Mouse (Mus musculus) brain, adult 2 months (tissue): Measurements from ENCODE around the gene Gm49601.
A peak's percentile ranks its signal among the peaks of the same experiment; 100 is the strongest.

ENCODE experiments used
- DNase-seq: peaks from one replicate; pipeline ENCODE4 v3.0.0; 2011; ENCODE audit warnings: low read depth, low spot score

Gene Gm49601

DNA sequence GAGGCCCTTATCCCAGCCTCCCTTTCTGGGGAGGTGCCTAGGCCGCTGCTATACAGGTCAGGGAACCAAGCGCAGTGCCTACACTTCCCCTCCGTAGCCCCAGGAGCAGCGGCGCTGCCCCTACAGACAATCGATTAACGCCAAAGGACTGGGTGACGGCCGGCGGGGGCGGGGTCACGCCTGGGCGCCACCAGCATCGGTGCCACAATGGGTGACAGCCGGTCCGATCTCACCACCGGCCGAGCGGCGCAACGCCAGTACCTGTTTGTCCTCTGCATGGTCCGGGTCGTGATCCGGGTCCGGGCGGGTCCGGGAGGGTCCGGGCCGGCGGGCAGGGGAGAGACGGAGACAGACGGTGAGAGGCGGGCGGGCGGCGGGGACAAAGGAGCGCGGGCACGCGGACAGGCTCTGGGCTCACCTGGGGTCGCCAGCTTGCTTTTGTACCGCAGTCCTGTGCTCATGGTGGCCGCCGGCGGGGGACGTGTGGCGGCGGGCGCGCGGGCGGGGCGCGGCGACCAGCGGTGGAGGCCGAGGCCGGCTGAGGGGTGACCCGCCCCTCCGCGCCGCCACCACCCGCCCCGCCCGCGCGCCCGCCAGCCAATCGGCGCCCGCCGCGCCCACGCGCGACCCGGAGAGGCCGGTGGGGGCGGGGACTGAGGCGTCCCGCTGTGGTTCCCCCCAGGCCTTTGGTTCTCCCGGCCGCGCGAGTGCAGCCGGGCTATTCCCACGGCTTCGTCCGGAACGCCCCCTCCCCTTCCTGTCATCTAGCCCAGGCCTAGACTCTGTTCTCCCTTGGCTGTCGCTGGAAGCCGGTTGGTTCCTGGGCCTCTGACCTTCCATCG is 3.4 kb upstream of the Gm49601 start, which contains the start of gene Sept5:
Sept5 (minus strand) TSS at position 565 of the 842 bp plus-strand sequence.
- peak; percentile 77 for DNase-seq

DNA sequence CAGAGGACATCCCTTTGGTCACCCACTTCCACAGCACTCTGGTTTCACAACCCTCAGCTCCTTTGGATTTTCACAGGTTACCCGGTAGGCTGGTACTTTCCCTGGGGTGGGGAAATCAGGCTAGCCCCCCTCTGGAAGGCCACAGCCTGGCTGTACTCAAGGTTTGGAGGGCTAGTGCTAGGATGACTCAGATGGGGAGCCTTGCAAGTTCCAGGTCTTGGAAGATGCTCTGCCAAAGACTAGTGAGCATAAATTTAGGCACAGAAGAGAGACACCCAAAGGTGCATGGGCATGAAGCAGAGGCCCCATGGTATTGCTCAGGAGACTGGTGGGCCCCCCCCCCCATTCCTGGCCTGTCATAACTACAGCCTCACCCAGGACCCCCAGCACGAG is 2.7 kb upstream of the Gm49601 start:
- peak; percentile 57 for DNase-seq

DNA sequence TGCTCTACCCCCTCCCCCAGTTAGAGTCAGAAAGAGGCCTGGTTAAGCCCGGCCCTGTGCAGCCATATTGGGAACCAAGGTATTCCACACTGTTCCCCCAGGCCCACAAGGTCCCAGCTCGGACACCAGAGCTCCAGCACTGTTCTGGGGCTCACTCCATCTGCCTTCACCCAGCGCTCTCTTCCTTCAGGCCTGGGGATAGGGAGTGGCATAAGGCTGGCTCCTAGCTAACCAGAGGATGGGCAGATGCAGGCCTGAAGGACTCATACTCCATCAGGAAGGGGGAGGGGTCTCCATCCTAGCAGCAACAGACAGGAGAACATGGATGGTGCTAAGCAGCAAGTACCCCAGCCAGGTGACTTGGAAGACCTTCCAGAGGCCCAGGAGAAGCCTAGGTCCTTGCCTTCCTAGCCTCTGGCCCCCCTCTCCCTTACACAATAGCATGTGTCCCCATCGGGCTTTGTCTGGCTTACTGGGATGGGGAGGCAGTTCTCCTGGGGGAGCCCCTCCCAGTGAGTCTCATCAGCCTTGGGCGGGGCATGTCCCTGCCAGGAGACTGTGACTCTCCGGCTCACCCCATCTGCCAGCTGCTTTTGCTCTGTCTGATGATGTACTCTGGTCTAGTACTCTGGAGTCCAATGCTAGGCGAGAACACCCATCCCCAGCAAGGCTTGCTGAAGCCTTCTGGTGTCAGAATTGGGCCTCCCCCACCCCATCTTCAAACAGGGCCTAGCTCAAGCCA is 2.1 kb upstream of the Gm49601 start:
- DNase-seq: peak; percentile 76

DNA sequence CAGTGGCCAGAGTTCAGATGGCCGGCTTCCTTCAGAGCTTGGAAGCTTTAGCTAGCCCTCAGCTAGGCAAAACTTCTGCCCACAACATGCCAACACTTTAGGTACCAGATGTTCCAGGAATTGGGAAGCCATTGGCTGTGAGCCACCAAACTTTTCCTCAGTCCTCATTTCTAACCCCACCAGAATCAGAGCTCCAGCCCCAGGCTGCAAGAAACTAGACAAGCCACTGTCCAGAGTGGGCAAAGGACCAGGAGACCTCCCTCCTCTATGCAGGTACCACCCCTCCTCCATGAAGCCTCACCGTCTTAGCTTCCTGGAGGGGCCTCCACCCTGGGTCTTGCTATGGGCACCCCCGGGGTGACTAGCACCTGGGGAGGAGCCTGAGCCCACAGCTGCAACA is 936 bp upstream of the Gm49601 start:
- DNase-seq: no peak

DNA sequence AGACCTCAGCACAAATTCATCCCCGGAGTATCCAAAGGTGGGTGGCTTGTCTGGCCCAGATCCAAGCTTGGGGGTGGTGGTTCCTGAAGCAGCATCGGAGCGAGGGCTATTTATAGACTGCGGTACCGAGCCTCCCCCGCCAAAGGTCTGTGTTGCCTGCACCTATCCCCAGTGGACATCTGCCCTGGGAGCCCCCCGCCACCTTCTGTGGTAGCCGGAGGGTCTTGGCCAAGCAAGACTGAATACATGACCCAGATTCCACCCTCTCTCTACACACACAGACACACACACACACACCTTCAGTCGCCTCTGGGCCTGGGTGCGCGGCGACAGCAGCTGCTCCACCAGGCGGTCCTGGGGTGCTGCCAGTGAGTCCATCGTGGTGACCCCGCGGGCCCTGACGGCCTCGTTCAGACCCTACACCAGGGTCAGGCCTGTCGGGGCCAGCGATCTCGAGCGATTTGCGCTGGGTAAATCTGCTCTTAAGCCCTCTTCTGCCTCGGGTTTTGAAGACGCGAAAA is 376 bp downstream of the Gm49601 start:
- peak; percentile 84 for DNase-seq

DNA sequence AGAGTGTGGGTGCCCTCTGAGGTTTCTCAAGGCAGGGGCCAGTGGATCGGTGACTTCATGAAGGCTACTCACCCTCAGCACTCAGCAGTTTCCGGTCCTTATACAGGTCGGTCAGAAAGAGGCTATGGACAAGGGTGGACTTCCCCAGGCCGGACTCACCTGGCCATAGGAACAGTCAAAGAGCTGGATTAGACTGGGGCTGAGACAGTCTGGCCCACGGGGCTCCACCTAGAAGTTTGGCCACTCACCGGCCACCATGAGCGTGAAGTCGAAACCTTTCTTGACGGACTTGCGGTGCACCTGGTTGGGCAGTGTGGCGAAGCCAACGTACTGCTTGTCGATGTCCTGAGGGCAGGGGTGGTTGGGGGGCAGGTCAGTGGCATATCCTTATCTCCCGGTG is 1.1 kb downstream of the Gm49601 start:
- DNase-seq: no peak

DNA sequence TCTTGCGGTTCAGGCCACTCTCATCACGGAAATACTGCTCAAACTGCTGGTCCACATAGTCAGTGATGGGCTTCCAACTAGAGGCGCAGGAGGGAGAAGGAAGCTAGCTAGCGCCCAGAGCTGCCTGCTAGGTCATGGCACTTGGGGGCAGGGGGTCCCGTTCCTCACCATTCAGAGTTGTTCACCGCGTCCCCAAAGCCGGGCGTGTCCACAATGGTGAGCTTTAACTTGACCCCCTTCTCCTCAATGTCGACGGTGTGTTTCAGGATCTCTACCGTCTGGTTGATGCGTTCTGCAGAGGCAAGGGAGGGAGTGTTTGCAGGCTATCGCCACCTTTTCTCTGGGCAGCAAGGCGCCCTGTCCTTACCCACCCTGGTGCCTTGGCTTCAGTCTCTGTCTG is 1.6 kb downstream of the Gm49601 start:
- no peak for DNase-seq

DNA sequence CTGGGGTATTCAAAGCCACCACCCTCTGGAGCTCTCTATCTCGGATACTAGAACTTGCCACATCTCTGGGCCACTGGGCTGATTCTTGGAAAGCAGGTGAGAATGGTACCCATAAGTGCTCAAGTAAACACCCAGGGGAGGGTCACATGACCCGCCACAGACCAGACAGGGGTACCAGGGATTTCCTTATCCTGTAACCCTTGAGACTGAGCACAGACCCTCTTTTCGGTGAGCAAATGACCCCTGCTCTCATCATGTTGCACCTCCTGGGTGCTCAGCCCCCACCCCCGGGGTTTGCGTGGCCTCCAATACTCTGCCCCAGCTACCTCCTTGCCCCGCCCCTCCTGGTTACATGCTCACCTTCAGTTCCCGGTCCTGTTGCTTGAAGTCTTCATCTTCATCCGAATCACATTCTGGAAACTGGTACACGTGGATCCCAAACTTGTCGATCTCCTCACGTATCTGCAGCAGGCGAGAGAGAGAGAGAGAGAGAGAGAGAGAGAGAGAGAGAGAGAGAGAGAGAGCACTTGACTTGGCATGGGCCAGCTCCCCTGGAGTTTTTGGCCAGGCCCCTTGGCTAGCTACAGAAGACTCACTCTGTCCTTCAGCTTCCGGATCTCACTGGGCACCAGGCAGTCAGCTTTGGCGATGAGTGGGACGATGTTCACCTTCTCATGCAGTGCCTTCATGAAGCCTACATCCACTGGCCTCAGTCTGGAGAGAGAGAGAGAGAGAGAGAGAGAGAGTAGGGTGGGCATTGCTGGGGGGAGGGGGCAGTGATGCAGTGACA is 2.3 kb downstream of the Gm49601 start:
- DNase-seq: peak; percentile 54

DNA sequence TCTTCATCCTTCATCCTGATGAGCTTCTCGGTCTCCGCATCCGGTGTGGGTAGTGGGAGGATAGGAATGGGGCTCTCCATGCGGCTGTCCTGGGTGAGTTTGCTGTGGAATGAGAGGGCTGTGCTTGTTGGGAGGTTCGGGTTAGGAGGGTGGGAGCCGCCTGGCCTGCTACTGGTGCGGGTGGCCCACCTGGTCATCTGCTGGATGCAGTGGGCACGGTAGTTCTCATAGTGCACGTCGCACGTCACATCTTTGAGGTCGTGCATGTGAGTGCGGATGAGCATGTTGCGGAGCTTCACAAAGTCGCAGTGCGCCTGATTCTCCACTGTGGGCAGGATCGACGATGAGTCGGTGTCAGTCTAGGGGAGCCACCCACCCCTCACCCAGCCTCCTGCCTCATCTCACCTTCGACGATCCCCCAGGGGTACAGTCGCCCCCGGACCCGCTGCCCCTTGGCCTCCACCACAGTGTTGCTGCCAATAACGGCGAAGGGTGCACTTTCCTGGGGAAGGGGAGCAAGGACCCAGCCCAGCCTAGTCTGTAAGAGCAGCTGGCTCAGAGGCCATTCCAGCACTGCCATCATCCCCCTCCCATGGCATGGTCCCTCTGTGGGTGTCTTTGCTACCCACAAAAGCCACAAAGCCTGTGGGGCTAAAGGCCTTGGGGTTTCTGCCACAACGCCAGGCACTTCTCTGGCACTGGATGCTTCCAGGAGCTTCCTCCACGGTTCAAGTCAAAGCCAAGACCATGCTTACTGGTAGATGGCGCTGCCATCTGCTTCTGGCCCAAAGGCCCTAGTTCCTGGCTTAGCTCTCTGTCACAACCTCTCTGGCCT is 3.1 kb downstream of the Gm49601 start:
- DNase-seq: peak; percentile 62

DNA sequence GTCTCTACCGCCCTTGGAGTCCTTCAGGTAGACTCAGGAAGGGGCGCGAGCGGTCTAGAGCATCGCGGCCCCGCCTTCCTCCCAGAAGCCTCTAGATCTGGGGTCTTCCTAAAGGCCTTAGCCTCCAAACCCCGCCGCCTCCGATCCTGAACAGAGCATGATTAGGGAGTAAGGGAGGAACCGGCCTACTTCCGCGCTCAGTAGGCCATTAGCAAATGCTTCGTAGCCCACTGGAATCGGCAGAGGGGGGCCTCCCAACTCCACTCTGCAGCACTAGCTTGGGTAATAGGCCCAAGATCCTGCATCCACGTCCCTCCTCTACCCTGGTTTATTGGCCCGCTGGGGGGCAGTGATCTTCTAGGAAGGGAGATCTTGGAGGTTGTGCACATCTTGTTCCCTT is 4.2 kb downstream of the Gm49601 start, which contains the start of gene Gp1bb:
Gp1bb (minus strand) TSS at position 385 of the 400 bp plus-strand sequence.
- no peak for DNase-seq

DNA sequence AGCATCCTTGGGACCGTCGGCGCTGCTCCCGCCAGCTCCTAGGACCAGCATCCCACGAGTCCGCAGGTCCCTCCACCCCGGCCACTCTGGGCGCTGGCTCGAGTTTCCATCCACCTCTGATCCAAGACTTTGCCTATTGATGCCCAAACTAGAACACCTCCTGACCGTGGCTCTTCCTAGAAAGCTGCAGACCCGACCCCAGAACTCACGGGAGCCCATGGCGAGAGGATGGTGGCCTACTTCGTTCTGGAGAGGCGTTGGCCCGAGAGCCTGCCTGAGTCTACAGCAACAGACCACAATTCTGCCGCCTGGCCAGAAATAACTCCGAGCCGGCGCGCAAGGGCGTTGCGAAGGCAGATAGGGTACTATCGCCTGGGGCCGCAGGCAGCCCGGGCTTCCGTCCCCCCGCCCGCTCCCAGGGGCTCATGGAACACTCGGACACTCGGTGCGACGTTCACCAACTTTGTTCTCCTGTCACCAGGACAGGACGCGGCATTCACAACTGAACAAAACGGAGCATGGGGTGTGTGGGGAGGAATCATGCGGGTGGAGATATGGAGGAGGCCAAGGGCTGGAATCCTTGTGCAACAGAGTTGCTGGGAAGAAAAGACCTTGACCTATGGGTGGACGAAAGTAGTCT is 4.7 kb downstream of the Gm49601 start:
- peak; percentile 46 for DNase-seq

DNA sequence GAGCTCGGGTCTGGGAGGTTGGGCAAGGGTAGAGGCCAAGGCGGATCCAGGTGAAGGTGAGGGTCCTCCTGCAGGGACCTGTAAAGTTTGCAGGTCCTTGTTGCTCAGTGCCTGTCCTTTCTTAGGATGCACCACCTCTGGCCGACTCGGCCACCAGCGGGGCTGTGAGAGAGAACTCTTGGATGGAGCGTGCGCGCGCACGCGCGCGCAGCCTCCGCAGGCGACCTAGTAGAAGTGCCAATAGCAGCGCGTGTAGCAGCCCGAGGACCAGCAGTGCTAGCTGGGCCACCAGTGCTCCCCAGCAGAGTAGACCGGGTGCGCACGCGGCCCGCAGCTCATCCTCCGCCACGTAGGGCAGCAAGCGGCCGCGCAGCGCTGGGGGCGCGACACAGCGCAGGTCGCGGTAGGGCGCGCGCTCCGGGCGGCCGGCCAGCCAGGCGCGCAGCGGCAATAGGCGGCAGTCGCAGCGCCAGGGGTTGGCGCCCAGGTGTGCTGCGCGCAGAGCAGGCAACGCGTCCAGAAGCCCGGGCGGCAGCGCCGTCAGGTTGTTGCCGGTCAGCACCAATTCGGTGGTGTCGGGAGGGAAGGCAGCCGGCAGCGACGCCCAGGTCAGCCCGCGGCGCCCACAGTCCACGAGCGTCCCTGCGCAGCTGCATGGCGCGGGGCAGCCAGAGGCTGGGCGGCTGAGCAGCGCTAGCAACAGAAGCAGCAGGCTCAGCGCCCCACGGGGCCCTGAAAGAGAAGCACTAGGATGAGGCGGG is 5.4 kb downstream of the Gm49601 start:
- DNase-seq: peak; percentile 84

DNA sequence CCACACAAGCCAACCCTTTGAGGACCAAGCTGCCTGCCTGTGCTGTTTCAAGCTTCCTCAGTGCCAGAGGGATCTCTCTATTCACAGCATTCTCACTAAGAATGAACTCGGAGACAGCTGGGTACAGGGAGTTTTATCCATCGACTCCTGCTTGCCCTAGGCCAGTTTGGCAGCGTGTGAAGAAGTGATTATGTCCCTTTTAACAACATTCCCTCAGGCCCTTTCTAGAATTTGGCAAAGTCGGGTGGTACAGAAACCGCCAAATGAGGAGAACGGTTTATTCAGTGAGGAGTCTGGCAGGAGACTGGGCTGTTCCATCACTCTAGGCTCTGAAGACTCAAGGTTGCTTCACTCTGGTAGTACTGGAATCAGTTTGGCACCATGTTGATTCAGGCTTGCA is 6.0 kb downstream of the Gm49601 start:
- peak; percentile 49 for DNase-seq

DNA sequence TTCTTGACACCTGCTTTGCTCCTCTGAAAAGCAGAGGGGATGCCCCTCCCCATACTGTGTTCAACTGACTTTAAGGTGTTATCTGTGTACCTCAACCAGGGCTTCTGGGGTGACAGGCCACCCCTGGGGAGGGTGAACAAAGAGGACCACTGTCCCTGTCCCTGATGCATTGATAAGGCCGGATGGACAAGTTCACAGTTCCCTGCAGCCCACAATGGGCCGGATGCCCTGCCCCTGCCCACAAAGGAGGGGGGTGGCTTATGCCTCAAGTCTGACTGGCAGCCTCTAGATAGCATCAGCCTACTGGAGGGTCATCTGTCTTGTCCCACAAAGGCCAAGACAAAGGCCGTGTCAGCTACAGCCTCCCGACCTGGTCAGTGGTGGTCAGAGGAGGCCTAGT is 7.1 kb downstream of the Gm49601 start:
- no peak for DNase-seq

DNA sequence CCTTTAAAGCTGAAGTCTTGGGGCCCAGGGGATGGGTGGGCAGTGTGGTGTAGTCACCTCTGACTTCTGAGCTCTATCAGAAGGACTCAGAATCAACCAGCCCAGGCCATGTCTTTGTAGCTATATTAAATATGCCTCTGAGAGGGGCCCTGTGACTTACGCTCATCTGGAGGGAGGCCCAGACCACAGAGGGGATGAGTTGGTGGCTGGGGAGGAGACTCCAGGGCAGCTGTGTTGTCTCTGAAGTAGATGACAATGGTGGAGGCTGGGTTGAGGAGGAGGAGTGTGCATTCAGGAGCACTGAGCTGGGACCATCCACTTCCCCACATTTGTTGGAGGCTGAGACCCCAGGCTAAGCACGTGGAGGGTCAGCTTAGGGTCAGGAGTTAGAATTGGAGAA is 7.9 kb downstream of the Gm49601 start:
- no peak for DNase-seq

DNA sequence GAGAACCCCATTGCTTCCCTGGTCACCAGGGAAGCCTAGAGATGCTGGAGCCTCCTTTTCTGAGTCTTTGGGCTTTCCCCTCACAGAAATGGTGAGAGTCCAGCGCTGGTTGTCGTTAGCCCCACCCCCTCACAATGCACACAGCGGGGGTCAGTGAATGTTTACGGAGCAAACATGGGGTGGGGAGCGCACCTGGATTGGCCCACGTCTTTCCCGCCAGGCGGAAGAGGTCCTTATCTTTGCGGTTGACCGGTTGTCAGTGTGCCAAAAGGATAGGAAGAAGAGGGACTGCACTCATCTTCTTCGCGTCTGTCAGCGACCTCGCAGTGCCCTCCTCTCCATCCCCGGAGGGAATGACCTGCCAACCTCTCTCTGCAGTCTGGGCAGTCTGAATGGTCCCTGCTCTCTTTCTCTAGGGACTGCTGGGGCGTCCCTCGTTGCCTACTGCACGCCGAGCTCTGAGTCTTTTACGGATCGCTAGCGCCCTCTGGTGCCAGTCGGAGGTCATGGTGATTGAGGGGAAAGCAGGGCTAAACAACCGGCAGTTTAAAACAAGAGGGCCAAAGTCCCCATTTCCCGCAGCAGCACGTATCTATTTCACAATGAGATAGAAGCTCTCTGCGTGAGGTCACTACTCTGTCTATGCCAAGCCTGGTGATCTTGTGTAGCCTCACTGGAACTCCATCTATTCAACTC is 8.7 kb downstream of the Gm49601 start:
- peak; percentile 89 for DNase-seq

DNA sequence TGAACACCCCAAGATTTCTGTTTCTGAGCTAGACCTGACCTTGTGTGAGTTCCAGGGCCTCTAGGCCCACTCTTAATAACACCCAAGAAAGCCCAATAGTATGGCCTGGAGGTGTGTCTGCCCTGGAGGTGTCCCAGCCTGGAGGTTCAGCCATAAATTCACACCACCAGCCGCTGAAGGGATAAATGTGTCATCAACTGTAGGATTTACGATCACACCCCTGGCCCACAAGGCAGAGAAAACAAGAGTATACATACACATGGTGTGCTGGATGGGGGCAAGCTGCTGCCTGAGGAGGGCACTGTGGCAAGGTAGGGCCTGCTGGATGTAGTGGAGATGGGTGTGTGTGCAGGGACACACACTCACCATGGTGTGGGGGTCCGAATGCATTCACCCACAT is 12.9 kb downstream of the Gm49601 start:
- no peak for DNase-seq

DNA sequence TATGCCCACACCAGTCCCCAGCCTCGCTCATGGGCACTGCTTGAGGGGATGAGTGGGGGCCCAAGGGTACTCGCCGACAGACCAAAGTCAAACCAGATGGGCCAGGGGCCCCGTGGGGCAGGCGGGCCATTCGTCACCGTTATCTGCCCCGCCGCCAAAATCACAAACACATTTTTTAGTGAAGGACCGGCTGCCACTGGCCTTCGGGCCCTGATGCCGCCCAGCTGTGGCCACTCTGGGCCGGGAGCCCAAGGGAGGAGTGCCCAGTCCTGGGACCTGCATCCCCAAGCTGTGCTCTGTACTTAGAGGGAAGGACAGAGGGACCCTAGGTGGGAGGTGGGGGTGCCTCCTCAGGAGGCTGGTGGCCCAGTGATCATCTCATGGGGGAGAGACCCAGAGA is 14.5 kb downstream of the Gm49601 start:
- DNase-seq: no peak

DNA sequence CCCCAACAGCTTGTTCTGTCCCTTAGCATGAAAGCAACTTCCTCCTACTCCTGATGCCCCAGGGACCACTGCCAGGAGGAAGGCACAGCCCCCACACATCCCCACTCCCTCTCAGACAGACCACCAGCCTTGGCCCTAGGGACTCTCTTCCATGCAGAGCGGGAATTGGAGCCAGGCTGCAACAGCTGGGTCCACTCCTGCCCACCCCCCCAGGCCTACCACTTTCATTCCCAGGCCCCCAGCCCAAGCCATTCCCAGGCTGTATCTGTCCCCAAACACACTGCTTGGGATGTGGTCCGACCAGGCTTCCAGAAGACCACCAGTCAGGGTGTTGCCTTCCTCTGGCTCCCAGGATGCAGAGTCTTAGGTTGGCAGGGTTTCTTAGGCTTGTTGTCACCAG is 17.1 kb downstream of the Gm49601 start:
- DNase-seq: no peak
